Mouse (Mus musculus) midbrain, embryonic 10.5 days (tissue): ENCODE measurements around the gene Ccnd2. TPM values are rescaled to one million over a fixed set of nuclear protein-coding genes. Genes with fewer than 3 reads are reported as not detected.
A peak's percentile ranks its signal among the peaks of the same experiment; 100 is the strongest.

Source experiments
- DNase-seq: peaks from one replicate; pipeline ENCODE4 v3.0.0-alpha.2; 2017; ENCODE audit warnings: low spot score
- H3K27ac ChIP-seq: fragments of 300-500 bp; sonication (generic); replicated peaks from 2 replicates; pipeline ENCODE4 v1.5.1; 2016; ENCODE audit warnings: mild to moderate bottlenecking
- H3K27me3 ChIP-seq: fragments of 300-500 bp; sonication (generic); 2 replicates; pipeline ENCODE4 v1.6.1; 2016; ENCODE audit warnings: low read depth, mild to moderate bottlenecking; ENCODE audit not compliant: poor library complexity, severe bottlenecking
- H3K36me3 ChIP-seq: fragments of 300-500 bp; sonication (generic); 2 replicates; pipeline ENCODE4 v1.6.1; 2016; ENCODE audit warnings: mild to moderate bottlenecking, moderate library complexity
- H3K4me1 ChIP-seq: fragments of 300-500 bp; sonication (generic); 2 replicates; pipeline ENCODE4 v1.6.1; 2016
- H3K4me3 ChIP-seq: fragments of 300-500 bp; sonication (generic); 2 replicates; pipeline ENCODE4 v1.5.1; 2016; ENCODE audit warnings: mild to moderate bottlenecking, moderate library complexity
- H3K9me3 ChIP-seq: fragments of 300-500 bp; sonication (generic); replicated peaks from 2 replicates; pipeline ENCODE4 v1.6.1; 2016; ENCODE audit warnings: mild to moderate bottlenecking
- WGBS: fragments of 180-500 bp; shearing (Covaris S2); methylation state at CpG from one replicate; pipeline ENCODE4 v1.1.7; 2016; 5-methylcytosine and 5-hydroxymethylcytosine counted together
- polyA plus RNA-seq: library from polyadenylated mRNA; unstranded; fragments of >200 nt; fragmentation: Nextera tagmentation; extraction: Ambion mirVana; gene quantifications from 2 replicates; pipeline ENCODE4 v1.2.1, GENCODE M21; 2016

Ccnd2 gene
- 1,714 and 1,799 TPM in 2 replicates for polyA plus RNA-seq

GRCm38 (mm10) chr6:127152106-127152951 is at the start of gene Ccnd2:
Ccnd2 (minus strand) TSS chr6:127152193.
- under 1% methylated on average over 40 of the region's 40 CpGs for WGBS
- no peaks in the 10 kb centered on the region for H3K9me3 ChIP-seq
- peaks cover 72% of the 10 kb centered on the region for H3K4me1 ChIP-seq
- H3K36me3 ChIP-seq: peaks cover 15% of the 10 kb centered on the region; the same call in 1 of the 2 replicates
- H3K27ac ChIP-seq: peak within 1 kb of the TSS; percentile 98
- H3K4me3 ChIP-seq: peak within 1 kb of the TSS; percentile 95
- peak; percentile 88 for DNase-seq
- H3K27me3 ChIP-seq: peaks cover 45% of the 10 kb centered on the region

GRCm38 (mm10) chr6:127196985-127197384 is 45.0 kb upstream of the Ccnd2 start:
- no peaks in the 10 kb centered on the region for H3K36me3 ChIP-seq
- WGBS: 90% methylated on average over 2 of the region's 2 CpGs

GRCm38 (mm10) chr6:127181296-127181695 is 29.3 kb upstream of the Ccnd2 start:
- Histone ChIP-seq H3K4me1 (peaks cover 42% of the 10 kb centered on the region), H3K27me3 (0 out of 2 replicates have a peak, but pooled peaks cover 9% of the 10 kb centered on the region), H3K36me3 (no peaks in the 10 kb centered on the region), H3K4me3 (no peak overlapping the region), H3K9me3 (no peaks in the 10 kb centered on the region), H3K27ac (peak overlapping the region; percentile 28)
- no peak for DNase-seq
- WGBS: 84% methylated on average over 12 of the region's 12 CpGs

More at GRCm38 (mm10) chr6:127196985-127197384, 45.0 kb upstream of the Ccnd2 start:
- Histone ChIP-seq H3K4me1 (no peaks in the 10 kb centered on the region), H3K27me3 (no peaks in the 10 kb centered on the region), H3K27ac (no peak overlapping the region), H3K9me3 (no peaks in the 10 kb centered on the region), H3K4me3 (no peak overlapping the region)
- no peak for DNase-seq

GRCm38 (mm10) chr6:127179056-127179759 is 27.2 kb upstream of the Ccnd2 start:
- no peaks in the 10 kb centered on the region for H3K36me3 ChIP-seq
- H3K4me1 ChIP-seq: peaks cover 29% of the 10 kb centered on the region
- no peak overlapping the region for H3K27ac ChIP-seq
- no peaks in the 10 kb centered on the region for H3K9me3 ChIP-seq
- H3K4me3 ChIP-seq: no peak overlapping the region
- no peak for DNase-seq
- WGBS: 84% methylated on average over 12 of the region's 12 CpGs
- 0 out of 2 replicates have a peak, but pooled peaks cover 9% of the 10 kb centered on the region for H3K27me3 ChIP-seq

- no peaks in the 10 kb centered on the region for H3K9me3 ChIP-seq
- WGBS: 86% methylated on average over 7 of the region's 7 CpGs
- DNase-seq: no peak
- H3K4me3 ChIP-seq: no peak overlapping the region
- H3K36me3 ChIP-seq: no peaks in the 10 kb centered on the region
- H3K27me3 ChIP-seq: 0 out of 2 replicates have a peak, but pooled peaks cover 9% of the 10 kb centered on the region
- peak overlapping the region; percentile 61 for H3K27ac ChIP-seq
- peaks cover 29% of the 10 kb centered on the region for H3K4me1 ChIP-seq
These were observed 26.0 kb upstream of the Ccnd2 start for GRCm38 (mm10) chr6:127177962-127178361.

GRCm38 (mm10) chr6:127177441-127177840 is 25.4 kb upstream of the Ccnd2 start:
- H3K4me3 ChIP-seq: no peak overlapping the region
- 57% methylated on average over 4 of the region's 4 CpGs for WGBS
- DNase-seq: no peak
- H3K4me1 ChIP-seq: peaks cover 29% of the 10 kb centered on the region
- no peaks in the 10 kb centered on the region for H3K36me3 ChIP-seq
- 0 out of 2 replicates have a peak, but pooled peaks cover 9% of the 10 kb centered on the region for H3K27me3 ChIP-seq
- no peaks in the 10 kb centered on the region for H3K9me3 ChIP-seq
- peak overlapping the region; percentile 61 for H3K27ac ChIP-seq

GRCm38 (mm10) chr6:127172461-127172860 is 20.5 kb upstream of the Ccnd2 start:
- H3K27me3 ChIP-seq: 0 out of 2 replicates have a peak, but pooled peaks cover 2% of the 10 kb centered on the region
- WGBS: 83% methylated on average over 11 of the region's 11 CpGs
- H3K9me3 ChIP-seq: no peaks in the 10 kb centered on the region
- no peak for DNase-seq
- no peak overlapping the region for H3K4me3 ChIP-seq
- H3K36me3 ChIP-seq: no peaks in the 10 kb centered on the region
- peaks cover 8% of the 10 kb centered on the region for H3K4me1 ChIP-seq
- no peak overlapping the region for H3K27ac ChIP-seq

- H3K27me3 ChIP-seq: no peaks in the 10 kb centered on the region
- H3K9me3 ChIP-seq: no peaks in the 10 kb centered on the region
- no peak overlapping the region for H3K27ac ChIP-seq
- no peaks in the 10 kb centered on the region for H3K36me3 ChIP-seq
- DNase-seq: no peak
- H3K4me1 ChIP-seq: no peaks in the 10 kb centered on the region
- H3K4me3 ChIP-seq: no peak overlapping the region
- 85% methylated on average over 8 of the region's 8 CpGs for WGBS
These were observed 18.7 kb upstream of the Ccnd2 start for GRCm38 (mm10) chr6:127170734-127171133.

GRCm38 (mm10) chr6:127165663-127166062 is 13.7 kb upstream of the Ccnd2 start:
- 87% methylated on average over 4 of the region's 4 CpGs for WGBS
- no peaks in the 10 kb centered on the region for H3K4me1 ChIP-seq
- peaks cover 5% of the 10 kb centered on the region; the same call in 1 of the 2 replicates for H3K27me3 ChIP-seq
- H3K27ac ChIP-seq: no peak overlapping the region
- DNase-seq: no peak
- H3K4me3 ChIP-seq: no peak overlapping the region
- no peaks in the 10 kb centered on the region for H3K9me3 ChIP-seq
- H3K36me3 ChIP-seq: no peaks in the 10 kb centered on the region

GRCm38 (mm10) chr6:127162842-127163241 is 10.8 kb upstream of the Ccnd2 start:
- no peak overlapping the region for H3K27ac ChIP-seq
- no peaks in the 10 kb centered on the region for H3K4me1 ChIP-seq
- H3K4me3 ChIP-seq: no peak overlapping the region
- H3K36me3 ChIP-seq: no peaks in the 10 kb centered on the region
- 78% methylated on average over 6 of the region's 6 CpGs for WGBS
- H3K9me3 ChIP-seq: no peaks in the 10 kb centered on the region
- H3K27me3 ChIP-seq: peaks cover 11% of the 10 kb centered on the region; the same call in 1 of the 2 replicates
- DNase-seq: no peak

- H3K4me3 ChIP-seq: no peak overlapping the region
- DNase-seq: no peak
- H3K4me1 ChIP-seq: peaks cover 36% of the 10 kb centered on the region
- H3K36me3 ChIP-seq: no peaks in the 10 kb centered on the region
- H3K27ac ChIP-seq: no peak overlapping the region
- H3K9me3 ChIP-seq: no peaks in the 10 kb centered on the region
- peaks cover 53% of the 10 kb centered on the region for H3K27me3 ChIP-seq
- 55% methylated on average over 1 of the region's 1 CpGs for WGBS
These were observed 5.3 kb upstream of the Ccnd2 start for GRCm38 (mm10) chr6:127157321-127157720.

GRCm38 (mm10) chr6:127155468-127155867 is 3.5 kb upstream of the Ccnd2 start:
- no peak for DNase-seq
- no peaks in the 10 kb centered on the region for H3K36me3 ChIP-seq
- under 1% methylated on average over 15 of the region's 15 CpGs for WGBS
- no peaks in the 10 kb centered on the region for H3K9me3 ChIP-seq
- H3K4me3 ChIP-seq: peak overlapping the region; percentile 95
- H3K4me1 ChIP-seq: peaks cover 54% of the 10 kb centered on the region
- peak overlapping the region; percentile 98 for H3K27ac ChIP-seq
- peaks cover 53% of the 10 kb centered on the region for H3K27me3 ChIP-seq
